Mouse (Mus musculus) telencephalon, adult 2 months (tissue): ENCODE measurements at regions not wholly inside any gene's neighbourhood (a gene's known extent, or its start where the extent isn't known, plus 50 kb on each side); places are given as distances from the start of the nearest gene placed in this dataset.
"Not testable (repeated sequence)": the region's sequence is repeated elsewhere in the genome, so short reads cannot be mapped to it uniquely, and the experiment has no call there.

ENCODE experiments used
- DNase-seq: peaks from one replicate; pipeline ENCODE4 v3.0.0-alpha.2; 2011; ENCODE audit warnings: low read depth, low spot score

GRCm38 (mm10) chr12:62631888-62632490 is 1109.0 kb downstream of the Lrfn5 start:
- DNase-seq = peak; percentile 5

- no peak for DNase-seq
Observed at GRCm38 (mm10) chr12:62664602-62665001, 1141.7 kb downstream of the Lrfn5 start.

DNA sequence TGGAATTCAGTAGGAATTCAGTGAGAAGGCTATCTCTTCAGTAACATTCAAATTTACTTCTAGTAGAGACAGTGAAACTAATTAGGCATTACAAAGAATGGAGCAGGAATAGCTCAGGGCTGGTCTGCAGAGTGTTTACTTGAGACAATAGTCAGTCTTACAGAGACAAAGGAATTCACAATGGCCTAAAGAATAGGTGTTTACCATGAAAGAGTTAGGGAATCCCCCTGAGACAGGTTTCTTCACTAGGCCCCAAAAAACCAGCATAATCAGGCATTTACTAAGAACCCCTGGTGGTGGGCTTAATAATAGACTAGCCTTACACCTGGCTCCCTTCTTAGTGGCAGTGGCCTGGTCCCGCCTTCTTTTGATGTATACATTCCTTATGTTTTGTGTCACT is 1184.2 kb downstream of the Lrfn5 start:
- DNase-seq = not testable (repeated sequence)
